Mouse (Mus musculus) cortical plate, adult 2 months (tissue): Measurements from ENCODE around the gene Mast2. TPM values are rescaled to one million over a fixed set of nuclear protein-coding genes. Genes with fewer than 3 reads are reported as not detected.

Experiments
- H3K27ac ChIP-seq: fragments of 200-500 bp; 2 replicates; pipeline ENCODE4 v1.5.1; 2012; ENCODE audit warnings: low read length, control low read depth, inconsistent platforms; ENCODE audit not compliant: insufficient read depth
- H3K4me1 ChIP-seq: fragments of 200-500 bp; 2 replicates; pipeline ENCODE4 v1.6.1; 2011; ENCODE audit warnings: low read length; ENCODE audit not compliant: control insufficient read depth, insufficient read depth
- H3K4me3 ChIP-seq: fragments of 200-500 bp; 2 replicates; pipeline ENCODE4 v1.5.1; 2011; ENCODE audit warnings: mild to moderate bottlenecking, low read length, control low read depth; ENCODE audit not compliant: insufficient read depth
- CTCF ChIP-seq: fragments of 200-500 bp; IDR thresholded peaks from 2 replicates; pipeline ENCODE4 v1.5.1; 2011; ENCODE audit warnings: mild to moderate bottlenecking, control low read depth, low read length; ENCODE audit not compliant: insufficient read depth; ENCODE audit errors: extremely low read depth
- POLR2A ChIP-seq: fragments of 200-500 bp; IDR thresholded peaks from 2 replicates; pipeline ENCODE4 v1.6.1; 2011; ENCODE audit warnings: mild to moderate bottlenecking, low read length, control low read depth; ENCODE audit not compliant: insufficient read depth; ENCODE audit errors: extremely low read depth
- polyA plus RNA-seq: library from polyadenylated mRNA; depleted of rRNA; stranded (reverse); fragments of >200 nt; gene quantifications from 2 replicates; pipeline ENCODE4 v1.2.3, GENCODE M21; 2012; rRNA removed

Mast2 gene
- polyA plus RNA-seq, 1 experiment = 87.3 TPM

DNA sequence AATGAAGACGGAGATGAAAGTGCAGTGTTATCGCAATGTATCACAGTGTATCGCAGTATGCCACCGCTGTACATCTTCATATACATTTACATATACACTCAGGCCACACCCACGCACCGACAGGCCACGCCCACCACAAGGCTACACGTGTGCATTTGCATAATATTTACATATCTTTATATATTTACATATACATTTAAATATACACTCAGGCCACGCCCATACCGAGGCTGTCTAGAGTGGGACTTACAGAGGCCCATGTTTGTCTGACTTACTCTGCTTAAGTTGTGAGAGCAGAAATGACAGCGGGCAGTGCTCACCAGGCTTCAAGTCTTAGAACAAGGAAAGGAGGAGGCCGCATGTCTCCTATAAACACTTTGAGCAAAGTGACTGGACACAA, 170.7 kb downstream of the Mast2 start:
- no peak overlapping the region for H3K27ac ChIP-seq
- H3K4me3 ChIP-seq = no peak overlapping the region
- no peaks in the 10 kb centered on the region for H3K4me1 ChIP-seq
- TF ChIP-seq POLR2A = no peak
- TF ChIP-seq CTCF = no peak

- H3K27ac ChIP-seq = no peak overlapping the region
- H3K4me1 ChIP-seq = no peaks in the 10 kb centered on the region
- TF ChIP-seq POLR2A = no peak
- no peak for TF ChIP-seq CTCF
- H3K4me3 ChIP-seq = no peak overlapping the region
Measured at GRCm38 (mm10) chr4:116291561-116291960, 172.4 kb downstream of the Mast2 start.

DNA sequence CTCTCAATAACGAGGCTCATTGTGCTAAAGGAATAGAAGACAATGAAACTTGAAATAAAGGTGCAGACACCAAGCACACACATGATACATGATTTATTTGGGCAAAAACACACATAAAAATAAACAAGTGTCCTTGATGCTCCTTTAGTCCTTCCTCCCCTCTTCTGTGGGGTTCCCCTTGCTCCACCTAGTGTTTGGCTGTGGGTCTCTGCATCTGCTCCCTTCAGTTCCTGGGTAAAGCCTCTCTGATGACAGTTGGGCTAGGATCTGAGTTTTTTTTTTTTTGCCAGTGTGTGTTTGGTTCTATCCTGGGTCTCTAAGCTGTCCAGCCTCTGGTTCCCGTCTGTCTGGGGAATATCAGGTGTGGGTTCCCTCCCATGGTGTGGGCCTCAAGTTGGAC, 181.8 kb downstream of the Mast2 start:
- TF ChIP-seq POLR2A = no peak
- TF ChIP-seq CTCF = peak; percentile 47

DNA sequence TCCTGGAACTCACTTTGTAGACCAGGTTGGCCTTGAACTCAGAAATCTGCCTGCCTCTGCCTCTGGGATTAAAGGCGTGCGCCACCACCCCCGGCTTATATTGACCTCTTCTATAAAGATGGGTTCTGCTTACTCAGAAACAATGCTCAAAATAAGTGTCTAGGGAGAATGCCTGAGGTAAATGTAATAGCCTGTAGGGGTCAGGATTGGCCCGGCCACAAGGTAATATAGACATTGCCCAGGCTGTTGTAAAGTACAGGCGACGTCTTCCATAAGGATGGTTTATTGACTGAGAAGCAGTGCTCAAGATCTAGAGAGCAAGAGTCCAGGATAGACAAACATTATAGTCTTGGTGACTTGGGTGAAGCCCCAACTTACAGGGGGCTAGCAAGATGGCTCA, 195.8 kb downstream of the Mast2 start:
- Histone ChIP-seq H3K4me3 (no peak overlapping the region), H3K4me1 (no peaks in the 10 kb centered on the region), H3K27ac (no peak overlapping the region)
- TF ChIP-seq CTCF = no peak
- no peak for TF ChIP-seq POLR2A

More for the DNA sequence above, 181.8 kb downstream of the Mast2 start:
- Histone ChIP-seq H3K27ac (no peak overlapping the region), H3K4me3 (no peak overlapping the region), H3K4me1 (no peaks in the 10 kb centered on the region)

Other genes starting within 250 kb of the Mast2 start
- gene Pik3r3, start 242.6 kb downstream of the Mast2 start, polyA plus RNA-seq = 34.6 and 35.3 TPM in 2 replicates
- 7.0 and 7.9 TPM in 2 replicates for gene Ipp, start 43.4 kb upstream of the Mast2 start, polyA plus RNA-seq
- gene Tmem69, start 91.8 kb upstream of the Mast2 start, polyA plus RNA-seq = 8.4 and 9.0 TPM in 2 replicates
- gene Gpbp1l1, start 93.5 kb upstream of the Mast2 start, polyA plus RNA-seq = 33.8 and 40.6 TPM in 2 replicates
- gene Ccdc17, start 132.5 kb upstream of the Mast2 start, polyA plus RNA-seq = 5.0 and 8.3 TPM in 2 replicates
- 23.5 and 25.1 TPM in 2 replicates for gene Nasp, start 163.8 kb upstream of the Mast2 start, polyA plus RNA-seq
- 519 and 547 TPM in 2 replicates for gene Akr1a1, start 187.5 kb upstream of the Mast2 start, polyA plus RNA-seq
- 222 and 249 TPM in 2 replicates for gene Prdx1, start 221.4 kb upstream of the Mast2 start, polyA plus RNA-seq
- gene Mmachc, start 244.2 kb upstream of the Mast2 start, polyA plus RNA-seq = 15.6 and 18.7 TPM in 2 replicates
- 19.3 and 19.8 TPM in 2 replicates for gene Ccdc163, start 244.3 kb upstream of the Mast2 start, polyA plus RNA-seq